Mouse (Mus musculus) stomach, postnatal 0 days (tissue): ENCODE measurements around the gene Pik3ip1.

Experiments
- CTCF ChIP-seq: IDR thresholded peaks from 2 replicates; pipeline ENCODE4 v1.5.1; 2016; ENCODE audit warnings: antibody characterized with exemption, low read depth, mild to moderate bottlenecking, moderate library complexity
- EP300 ChIP-seq: optimal IDR thresholded peaks from 2 replicates; pipeline ENCODE3; 2016; ENCODE audit warnings: antibody characterized with exemption

GRCm38 (mm10) chr11:3297871-3298812, 32.1 kb upstream of the Pik3ip1 start:
- TF ChIP-seq CTCF: no peak
- TF ChIP-seq EP300: no peak
